Mouse (Mus musculus) small intestine, adult 2 months (tissue): ENCODE data around the gene Cdt1.

Experiments used
- CTCF ChIP-seq: fragments of 200-500 bp; IDR thresholded peaks from 2 replicates; pipeline ENCODE4 v1.5.1; 2012; ENCODE audit warnings: low read depth, mild to moderate bottlenecking, control low read depth, inconsistent platforms, low read length, moderate library complexity, mixed read lengths; ENCODE audit not compliant: insufficient replicate concordance, insufficient read length; ENCODE audit errors: extremely low read depth
- POLR2A ChIP-seq: fragments of 200-500 bp; IDR thresholded peaks from 2 replicates; pipeline ENCODE4 v1.6.1; 2012; ENCODE audit warnings: low read depth, mild to moderate bottlenecking, control low read depth, inconsistent platforms, low read length, moderate library complexity

GRCm38 (mm10) chr8:122544138-122544537 is 23.7 kb upstream of the Cdt1 start:
- TF ChIP-seq POLR2A (no peak), CTCF (no peak)
